Mouse (Mus musculus): ENCODE data around the gene Slc2a12. TPM values are rescaled to one million over a fixed set of nuclear protein-coding genes. Genes with fewer than 3 reads are reported as not detected.

Slc2a12 gene
- polyA plus RNA-seq, 1 experiment: not detected

GRCm38 (mm10) chr10:22714520-22714919 is 69.7 kb downstream of the Slc2a12 start:
- Histone ChIP-seq H3K36me3 (ENCODE audit: control insufficient read depth) (peaks cover 15% of the 10 kb centered on the region), H3K9me3 (ENCODE audit: control insufficient read depth, low read length) (no peaks in the 10 kb centered on the region), H3K4me3 (replicated peaks) (no peak overlapping the region), H3K4me1 (ENCODE audit: control insufficient read depth) (no peaks in the 10 kb centered on the region; the same call in none of the 2 replicates), H3K27me3 (ENCODE audit: control insufficient read depth) (no peaks in the 10 kb centered on the region)
- TF ChIP-seq GATA1 (IDR thresholded peaks at IDR 0.05; ENCODE audit: low read length) (no peak), TAL1 (IDR thresholded peaks at IDR 0.05; ENCODE audit: low read length) (no peak)

GRCm38 (mm10) chr10:22718475-22718874 is 73.7 kb downstream of the Slc2a12 start:
- no peaks in the 10 kb centered on the region for H3K36me3 ChIP-seq (ENCODE audit: control insufficient read depth)
- TF ChIP-seq TAL1 (IDR thresholded peaks at IDR 0.05; ENCODE audit: low read length) (no peak), GATA1 (IDR thresholded peaks at IDR 0.05; ENCODE audit: low read length) (no peak)
- no peak overlapping the region for H3K4me3 ChIP-seq (replicated peaks)
- no peaks in the 10 kb centered on the region for H3K27me3 ChIP-seq (ENCODE audit: control insufficient read depth)
- H3K4me1 ChIP-seq (ENCODE audit: control insufficient read depth): peaks cover 8% of the 10 kb centered on the region
- no peaks in the 10 kb centered on the region for H3K9me3 ChIP-seq (ENCODE audit: control insufficient read depth, low read length)

GRCm38 (mm10) chr10:22720781-22721529 is 76.1 kb downstream of the Slc2a12 start:
- H3K4me1 ChIP-seq (ENCODE audit: control insufficient read depth): peaks cover 22% of the 10 kb centered on the region
- peaks cover 4% of the 10 kb centered on the region; the same call in 1 of the 2 replicates for H3K36me3 ChIP-seq (ENCODE audit: control insufficient read depth)
- no peaks in the 10 kb centered on the region for H3K27me3 ChIP-seq (ENCODE audit: control insufficient read depth)
- TF ChIP-seq GATA1 (IDR thresholded peaks at IDR 0.05; ENCODE audit: low read length): no peak
- TF ChIP-seq TAL1 (IDR thresholded peaks at IDR 0.05; ENCODE audit: low read length): no peak
- no peak overlapping the region for H3K4me3 ChIP-seq (replicated peaks)
- no peaks in the 10 kb centered on the region for H3K9me3 ChIP-seq (ENCODE audit: control insufficient read depth, low read length)

- TF ChIP-seq TAL1 (IDR thresholded peaks at IDR 0.05; ENCODE audit: low read length) (no peak), GATA1 (IDR thresholded peaks at IDR 0.05; ENCODE audit: low read length) (no peak)
- Histone ChIP-seq H3K36me3 (ENCODE audit: control insufficient read depth) (peaks cover 4% of the 10 kb centered on the region; the same call in 1 of the 2 replicates), H3K4me1 (ENCODE audit: control insufficient read depth) (peaks cover 57% of the 10 kb centered on the region), H3K27me3 (ENCODE audit: control insufficient read depth) (no peaks in the 10 kb centered on the region), H3K9me3 (ENCODE audit: control insufficient read depth, low read length) (no peaks in the 10 kb centered on the region), H3K4me3 (replicated peaks) (no peak overlapping the region)
Measured at GRCm38 (mm10) chr10:22725166-22725565, 80.4 kb downstream of the Slc2a12 start.

- Histone ChIP-seq H3K9me3 (ENCODE audit: control insufficient read depth, low read length) (no peaks in the 10 kb centered on the region), H3K4me1 (ENCODE audit: control insufficient read depth) (peaks cover 57% of the 10 kb centered on the region), H3K4me3 (replicated peaks) (no peak overlapping the region), H3K36me3 (ENCODE audit: control insufficient read depth) (peaks cover 4% of the 10 kb centered on the region; the same call in 1 of the 2 replicates), H3K27me3 (ENCODE audit: control insufficient read depth) (no peaks in the 10 kb centered on the region)
- TF ChIP-seq GATA1 (IDR thresholded peaks at IDR 0.05; ENCODE audit: low read length) (no peak), TAL1 (IDR thresholded peaks at IDR 0.05; ENCODE audit: low read length) (no peak)
Measured at GRCm38 (mm10) chr10:22726295-22726694, 81.5 kb downstream of the Slc2a12 start.

- no peaks in the 10 kb centered on the region for H3K27me3 ChIP-seq (ENCODE audit: control insufficient read depth)
- H3K36me3 ChIP-seq (ENCODE audit: control insufficient read depth): peaks cover 4% of the 10 kb centered on the region; the same call in 1 of the 2 replicates
- peaks cover 69% of the 10 kb centered on the region for H3K4me1 ChIP-seq (ENCODE audit: control insufficient read depth)
- no peak for TF ChIP-seq TAL1 (IDR thresholded peaks at IDR 0.05; ENCODE audit: low read length)
- H3K9me3 ChIP-seq (ENCODE audit: control insufficient read depth, low read length): no peaks in the 10 kb centered on the region
- no peak overlapping the region for H3K4me3 ChIP-seq (replicated peaks)
Measured at GRCm38 (mm10) chr10:22728257-22728656, 83.4 kb downstream of the Slc2a12 start.

GRCm38 (mm10) chr10:22730266-22730991 is 85.6 kb downstream of the Slc2a12 start:
- Histone ChIP-seq H3K4me1 (ENCODE audit: control insufficient read depth) (peaks cover 56% of the 10 kb centered on the region), H3K27me3 (ENCODE audit: control insufficient read depth) (no peaks in the 10 kb centered on the region), H3K36me3 (ENCODE audit: control insufficient read depth) (no peaks in the 10 kb centered on the region; the same call in 1 of the 2 replicates), H3K9me3 (ENCODE audit: control insufficient read depth, low read length) (no peaks in the 10 kb centered on the region), H3K4me3 (replicated peaks) (peak overlapping the region; percentile 97)
- TF ChIP-seq TAL1 (IDR thresholded peaks at IDR 0.05; ENCODE audit: low read length) (no peak), GATA1 (IDR thresholded peaks at IDR 0.05; ENCODE audit: low read length) (no peak)

GRCm38 (mm10) chr10:22730992-22731271 is 86.1 kb downstream of the Slc2a12 start:
- Histone ChIP-seq H3K36me3 (ENCODE audit: control insufficient read depth) (no peaks in the 10 kb centered on the region; the same call in 1 of the 2 replicates), H3K9me3 (ENCODE audit: control insufficient read depth, low read length) (no peaks in the 10 kb centered on the region), H3K27me3 (ENCODE audit: control insufficient read depth) (no peaks in the 10 kb centered on the region), H3K4me3 (replicated peaks) (peak overlapping the region; percentile 97), H3K4me1 (ENCODE audit: control insufficient read depth) (peaks cover 55% of the 10 kb centered on the region)
- no peak for TF ChIP-seq GATA1 (IDR thresholded peaks at IDR 0.05; ENCODE audit: low read length)
- no peak for TF ChIP-seq TAL1 (IDR thresholded peaks at IDR 0.05; ENCODE audit: low read length)
